Mouse (Mus musculus) erythroblast, embryonic 14.5 days (primary cell): ENCODE measurements around the gene Inmt.

Experiments used
- GATA1 ChIP-seq: IDR thresholded peaks from 2 replicates; pipeline ENCODE4 v1.6.1; 2012; ENCODE audit warnings: low read length, inconsistent platforms, mixed read lengths
- TAL1 ChIP-seq: IDR thresholded peaks from 3 replicates; pipeline ENCODE4 v1.6.1; 2012; ENCODE audit warnings: low read length, inconsistent platforms, mixed read lengths

- TF ChIP-seq GATA1: no peak
- no peak for TF ChIP-seq TAL1
Measured at GRCm38 (mm10) chr6:55133425-55133824, 41.4 kb downstream of the Inmt start.
